Mouse (Mus musculus): ENCODE data around the gene Fbxw11.

GRCm38 (mm10) chr11:32714896-32715295 lies 72.4 kb downstream of the Fbxw11 start:
- TF ChIP-seq CTCF (IDR thresholded peaks at IDR 0.05; ENCODE audit: borderline replicate concordance, control insufficient read depth, extremely low read depth, insufficient read depth, low read length, poor library complexity), result no peak
- TF ChIP-seq POLR2A (IDR thresholded peaks at IDR 0.05; ENCODE audit: control insufficient read depth, extremely low read depth, insufficient read depth, low read length, poor library complexity), result no peak

Measured in thymus, adult 2 months (tissue).